Mouse (Mus musculus) liver, postnatal 0 days (tissue): ENCODE results near the gene Olfr160.

Experiments used
- CTCF ChIP-seq: sonication (generic); IDR thresholded peaks from 2 replicates; pipeline ENCODE4 v1.5.1; 2016; ENCODE audit warnings: antibody characterized with exemption, low read depth
- EP300 ChIP-seq: IDR thresholded peaks from 2 replicates; pipeline ENCODE4 v1.6.1; 2016; ENCODE audit warnings: antibody characterized with exemption, low read depth, mild to moderate bottlenecking

DNA sequence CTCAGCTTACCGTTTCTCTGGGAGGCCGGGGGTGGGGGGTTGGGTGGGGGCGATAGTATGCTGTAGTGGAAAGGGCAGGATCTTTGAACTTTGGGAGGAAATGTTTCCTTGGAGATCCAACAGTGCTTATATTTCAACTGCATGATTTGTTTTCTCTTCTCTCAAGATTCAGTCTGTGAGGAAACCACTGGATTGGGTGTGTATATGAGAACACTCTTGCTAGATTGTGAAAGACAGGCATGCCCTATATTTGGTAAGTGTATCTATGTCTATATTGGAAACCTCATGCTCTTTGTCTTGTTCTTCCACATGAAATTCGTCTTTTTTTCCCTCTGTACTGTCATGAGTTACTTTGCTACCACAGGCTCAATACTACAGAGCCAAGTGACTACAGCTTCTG, 46.4 kb downstream of the Olfr160 start:
- no peak for TF ChIP-seq CTCF
- no peak for TF ChIP-seq EP300
